In the genomic region with DNA sequence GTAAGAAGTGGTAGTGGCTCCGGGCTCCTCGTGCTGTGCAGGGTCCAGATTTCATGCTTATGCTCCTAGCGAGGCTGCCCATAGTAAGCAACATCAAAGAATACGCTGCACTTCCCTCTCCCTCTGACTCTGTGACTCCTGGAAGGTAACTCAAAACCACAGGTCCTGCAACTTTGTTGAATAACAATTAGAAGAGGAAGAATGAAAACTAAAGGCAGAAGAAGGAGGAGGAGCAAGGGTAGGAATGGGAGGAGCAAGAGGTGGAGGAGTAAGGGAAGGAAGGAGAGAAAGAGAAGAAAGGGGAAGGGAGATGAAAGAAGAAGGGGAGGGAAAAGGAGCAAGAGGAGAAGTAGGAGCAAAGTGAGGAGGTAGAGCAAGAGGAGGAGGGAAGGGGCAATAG, we compare ENCODE assay signal across 9 mouse cellular contexts. TPM values are rescaled to one million over a fixed set of nuclear protein-coding genes. Genes with fewer than 3 reads are reported as not detected.
DNase-seq lines count a peak whose midpoint lies in the region; ATAC-seq and TF ChIP-seq lines count a peak whose summit lies in the region.
"Had no signal": no experiment of that assay in that cellular context is flagged by ENCODE, and none has a peak within 500 bp of the region (broad histone marks: within the 10 kb centered on the region; RNA-seq: fewer than 3 reads in every experiment).

A gene (plus strand): TSS at position 363 of the 400 bp plus-strand sequence.

- 0 out of 2 replicates have a peak, but pooled peaks cover 2% of the 10 kb centered on the region for H3K9me3 ChIP-seq in kidney, embryonic 15.5 days (replicated peaks)
- H3K9me3 ChIP-seq in limb, embryonic 14.5 days (ENCODE audit: control insufficient read depth, low read length) = no peaks in the 10 kb centered on the region

- no peak within 1 kb of the TSS for H3K9ac ChIP-seq in kidney, embryonic 15.5 days
- no peak within 1 kb of the TSS for H3K9ac ChIP-seq in limb, embryonic 14.5 days (ENCODE audit: low read depth, low read length, severe bottlenecking)

- ATAC-seq in kidney, embryonic 15.5 days (replicated peaks; ENCODE audit: low FRiP score) = no peak
- ATAC-seq in limb, embryonic 14.5 days (ENCODE audit: low FRiP score, low read depth) = no peak

- no peaks in the 10 kb centered on the region for H3K27me3 ChIP-seq in kidney, embryonic 15.5 days
- no peaks in the 10 kb centered on the region for H3K27me3 ChIP-seq in limb, embryonic 14.5 days (ENCODE audit: control insufficient read depth, insufficient read depth, low read length)

- H3K4me2 ChIP-seq in kidney, embryonic 15.5 days = no peak within 1 kb of the TSS
- H3K4me2 ChIP-seq in limb, embryonic 14.5 days (replicated peaks; ENCODE audit: low read depth, low read length, severe bottlenecking) = no peak within 1 kb of the TSS
- H3K4me2 ChIP-seq: midbrain, embryonic 11.5 days had no signal

- H3K27ac ChIP-seq in kidney, embryonic 15.5 days = no peak within 1 kb of the TSS
- peak within 1 kb of the TSS; percentile 23 for H3K27ac ChIP-seq in brown adipose tissue, adult 24 weeks (replicated peaks; ENCODE audit: low read depth, low read length)
- H3K27ac ChIP-seq in limb, embryonic 14.5 days (replicated peaks; ENCODE audit: low read depth, low read length) = no peak within 1 kb of the TSS

- no peak within 1 kb of the TSS for H3K4me3 ChIP-seq in kidney, embryonic 15.5 days (replicated peaks)
- peak within 1 kb of the TSS; percentile 47 for H3K4me3 ChIP-seq in brown adipose tissue, adult 24 weeks (ENCODE audit: insufficient read depth, low read depth, low read length)
- H3K4me3 ChIP-seq in limb, embryonic 14.5 days (replicated peaks; ENCODE audit: low read length) = no peak within 1 kb of the TSS

- TF ChIP-seq POLR2A in limb, embryonic 14.5 days (IDR thresholded peaks at IDR 0.05; ENCODE audit: borderline replicate concordance, extremely low read depth, insufficient read depth, insufficient read length) = no peak

- 38% methylated on average over 4 of the region's 4 CpGs for WGBS in kidney, embryonic 15.5 days
- 48% methylated on average over 4 of the region's 4 CpGs for WGBS in limb, embryonic 14.5 days

- no peaks in the 10 kb centered on the region for H3K36me3 ChIP-seq in kidney, embryonic 15.5 days
- H3K36me3 ChIP-seq in limb, embryonic 14.5 days (ENCODE audit: control insufficient read depth, insufficient read depth, low read length) = no peaks in the 10 kb centered on the region

- DNase-seq in kidney, adult 18-20 months = no peak
- DNase-seq in MEL-GATA-1-ER (ENCODE audit: extremely low read depth, low read depth) = peak; percentile 82
- DNase-seq in limb, embryonic 14.5 days (ENCODE audit: low spot score) = no peak
- DNase-seq in natural killer cell, adult 2 months (ENCODE audit: low spot score in 2 of 2) = no peak
- DNase-seq in thymus, postnatal 36 days = no peak
- no peak for DNase-seq in thymus, postnatal 25 days

- peaks cover 16% of the 10 kb centered on the region for H3K4me1 ChIP-seq in kidney, embryonic 15.5 days
- no peaks in the 10 kb centered on the region for H3K4me1 ChIP-seq in brown adipose tissue, adult 24 weeks (ENCODE audit: control insufficient read depth, insufficient read depth, insufficient read length, low read length)
- peaks cover under 1% of the 10 kb centered on the region; the same call in 1 of the 2 replicates for H3K4me1 ChIP-seq in limb, embryonic 14.5 days (ENCODE audit: control insufficient read depth, insufficient read depth, low read length)

RNA-seq across cellular contexts. Expression of the gene that starts here (rescaled TPM):
- 12.4 and 13.3 TPM in 2 replicates for polyA plus RNA-seq in kidney, embryonic 15.5 days (2015; fragmentation: Nextera tagmentation; extraction: Ambion mirVana)
- 9.8 and 12.4 TPM in 2 replicates for polyA plus RNA-seq in brown adipose tissue, adult 24 weeks (2012; ENCODE audit: insufficient read depth, insufficient read length, missing spikeins)
- polyA plus RNA-seq in limb, embryonic 14.5 days (2012; rRNA removed) = 18.6 and 21.6 TPM in 2 replicates
- polyA plus RNA-seq in limb, embryonic 14.5 days (2014; fragmentation: Nextera tagmentation; extraction: Ambion mirVana) = 16.1 and 18.7 TPM in 2 replicates
